Mouse (Mus musculus): Measurements from ENCODE around the gene Akap11. TPM values are rescaled to one million over a fixed set of nuclear protein-coding genes. Genes with fewer than 3 reads are reported as not detected.

The Akap11 gene
- total RNA-seq, 2 experiments from 2014 or later, result 37.3 to 37.4 TPM

GRCm38 (mm10) chr14:78528461-78529425 lies 7.9 kb downstream of the Akap11 start:
- no peak for DNase-seq

- no peak for DNase-seq
Observed at GRCm38 (mm10) chr14:78526907-78527306, 9.7 kb downstream of the Akap11 start.

GRCm38 (mm10) chr14:78526475-78526874 lies 10.1 kb downstream of the Akap11 start:
- DNase-seq, result no peak

- DNase-seq, result no peak
Observed at GRCm38 (mm10) chr14:78525611-78526457, 10.8 kb downstream of the Akap11 start.

- DNase-seq, result no peak
Observed at GRCm38 (mm10) chr14:78525059-78525458, 11.5 kb downstream of the Akap11 start.

- peak; percentile 22 for DNase-seq
Observed at GRCm38 (mm10) chr14:78510713-78511112, 25.9 kb downstream of the Akap11 start.

- no peak for DNase-seq
Observed at GRCm38 (mm10) chr14:78509791-78510190, 26.8 kb downstream of the Akap11 start.

GRCm38 (mm10) chr14:78500578-78500977 lies 36.0 kb downstream of the Akap11 start:
- no peak for DNase-seq

- no peak for DNase-seq
Observed at GRCm38 (mm10) chr14:78496691-78497090, 39.9 kb downstream of the Akap11 start.

GRCm38 (mm10) chr14:78495241-78495640 lies 41.4 kb downstream of the Akap11 start:
- no peak for DNase-seq

GRCm38 (mm10) chr14:78492602-78493001 lies 44.0 kb downstream of the Akap11 start:
- no peak for DNase-seq

- DNase-seq, result no peak
Observed at GRCm38 (mm10) chr14:78491432-78491831, 45.2 kb downstream of the Akap11 start.

GRCm38 (mm10) chr14:78482385-78483231 lies 54.0 kb downstream of the Akap11 start:
- DNase-seq, result peak; percentile 64

GRCm38 (mm10) chr14:78474058-78474457 lies 62.5 kb downstream of the Akap11 start:
- DNase-seq, result no peak

GRCm38 (mm10) chr14:78470714-78471113 lies 65.9 kb downstream of the Akap11 start:
- DNase-seq, result no peak

- DNase-seq, result peak; percentile 9
Observed at GRCm38 (mm10) chr14:78468991-78469390, 67.6 kb downstream of the Akap11 start.

- no peak for DNase-seq
Observed at GRCm38 (mm10) chr14:78467994-78468393, 68.6 kb downstream of the Akap11 start.

GRCm38 (mm10) chr14:78464353-78464752 lies 72.3 kb downstream of the Akap11 start:
- no peak for DNase-seq

- no peak for DNase-seq
Observed at GRCm38 (mm10) chr14:78459121-78459520, 77.5 kb downstream of the Akap11 start.

GRCm38 (mm10) chr14:78458705-78459104 lies 77.9 kb downstream of the Akap11 start:
- DNase-seq, result no peak

- DNase-seq, result no peak
Observed at GRCm38 (mm10) chr14:78454970-78455369, 81.6 kb downstream of the Akap11 start.

GRCm38 (mm10) chr14:78448807-78449406 lies 87.7 kb downstream of the Akap11 start:
- DNase-seq, result no peak

All from heart, postnatal 4 days (tissue).